Mouse (Mus musculus) fat pad, adult 2 months (tissue): ENCODE results near the gene Kdm5b.

Experiments
- DNase-seq: peaks from one replicate; pipeline ENCODE4 v3.0.0-alpha.2; 2011; ENCODE audit warnings: low read depth, low spot score; ENCODE audit errors: extremely low read depth

The Kdm5b gene

DNA sequence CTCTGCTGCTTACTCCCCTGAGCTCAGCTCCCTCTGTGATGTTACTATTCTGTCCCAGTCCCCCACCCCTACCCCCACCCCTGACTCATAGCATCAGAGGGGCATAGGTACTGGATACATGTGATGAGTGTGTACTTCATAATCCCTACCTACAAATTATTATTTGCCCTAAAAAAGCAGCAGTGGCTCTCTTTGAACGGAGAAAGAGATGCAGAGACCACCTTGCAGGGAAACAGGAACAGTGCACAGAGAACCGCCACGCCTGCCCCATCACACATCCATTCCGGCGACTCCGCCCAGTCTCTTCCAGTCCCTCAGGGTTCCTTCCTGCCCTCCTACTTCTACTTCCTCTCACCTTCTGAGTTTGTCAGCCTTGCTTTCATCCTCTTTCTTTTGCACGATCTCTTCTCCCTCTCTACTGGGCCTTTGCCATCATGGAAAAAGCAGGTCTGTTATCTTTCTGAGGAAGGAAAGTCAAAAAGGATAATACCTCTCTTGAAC is 10.3 kb upstream of the Kdm5b start, which contains the start of gene Mgat4e:
Gene Mgat4e, minus strand, starts transcription at position 51 of the 501 bp plus-strand sequence.
- DNase-seq = no peak

DNA sequence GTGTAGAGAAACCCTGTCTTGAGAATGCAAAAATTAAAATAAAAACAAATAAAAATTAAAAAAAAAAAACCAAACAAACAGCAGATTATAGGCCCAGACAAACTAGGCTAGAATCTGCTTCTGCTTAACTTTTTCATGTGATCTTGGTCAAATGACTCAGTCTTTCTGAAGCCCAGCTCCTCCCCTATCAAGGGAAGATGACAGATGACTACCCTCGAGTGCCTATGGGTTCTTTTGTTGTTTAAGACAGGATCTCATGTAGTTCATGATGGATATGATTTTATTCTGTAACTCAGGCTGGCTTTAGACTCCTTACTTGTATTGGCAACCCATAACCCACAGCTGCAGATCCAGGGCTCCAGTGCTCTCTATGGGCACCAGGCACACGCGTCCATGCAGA is 8.1 kb upstream of the Kdm5b start:
- no peak for DNase-seq

DNA sequence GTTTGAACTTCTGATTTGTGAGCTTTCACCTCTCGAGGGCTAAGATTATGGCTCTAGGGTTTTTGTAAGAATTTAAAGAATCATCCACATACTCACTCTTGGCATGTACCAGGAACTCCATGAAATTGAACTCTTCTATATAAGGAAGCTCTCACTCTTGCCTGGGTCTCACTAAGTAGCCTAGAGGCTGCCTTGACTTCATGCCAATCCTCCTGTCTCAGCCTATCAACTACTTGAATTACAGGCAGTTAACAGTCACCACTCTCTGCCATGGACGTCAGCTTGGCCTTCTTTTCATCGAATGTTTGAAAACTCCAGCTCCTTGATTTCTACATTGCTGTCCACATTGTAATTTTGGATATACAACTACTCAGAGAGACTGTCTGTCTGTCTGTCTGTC is 7.6 kb upstream of the Kdm5b start:
- DNase-seq = no peak

DNA sequence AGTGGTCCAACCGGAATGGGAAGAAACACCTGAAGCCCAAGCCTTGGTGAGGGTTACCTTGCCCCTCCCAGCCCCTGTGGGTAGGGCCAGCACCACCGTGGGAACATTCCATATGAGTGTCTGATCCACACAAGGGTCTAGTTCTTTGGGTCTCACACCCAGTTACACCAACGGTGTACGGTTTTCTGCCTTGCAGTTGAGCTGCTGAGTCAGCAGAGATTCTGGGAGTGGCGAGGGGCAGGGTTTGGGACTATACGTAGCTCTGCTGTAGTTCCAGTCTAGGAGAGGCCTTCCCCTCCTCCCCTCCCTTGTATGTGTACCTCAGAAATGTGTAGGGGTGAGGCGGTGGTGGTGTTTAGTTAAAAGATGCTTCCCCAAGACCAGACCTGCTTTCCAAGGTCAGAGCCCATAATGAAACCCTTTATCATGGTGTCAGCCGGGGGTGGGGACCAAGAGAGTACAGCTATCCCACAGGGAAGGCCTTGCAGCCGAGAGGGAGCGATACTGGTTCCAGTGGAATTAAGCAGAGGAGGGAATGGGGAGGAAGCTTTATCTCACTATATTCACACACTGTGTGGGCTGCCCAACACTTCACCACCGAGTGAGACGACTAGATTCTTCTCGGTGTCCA is 4.6 kb upstream of the Kdm5b start:
- no peak for DNase-seq

DNA sequence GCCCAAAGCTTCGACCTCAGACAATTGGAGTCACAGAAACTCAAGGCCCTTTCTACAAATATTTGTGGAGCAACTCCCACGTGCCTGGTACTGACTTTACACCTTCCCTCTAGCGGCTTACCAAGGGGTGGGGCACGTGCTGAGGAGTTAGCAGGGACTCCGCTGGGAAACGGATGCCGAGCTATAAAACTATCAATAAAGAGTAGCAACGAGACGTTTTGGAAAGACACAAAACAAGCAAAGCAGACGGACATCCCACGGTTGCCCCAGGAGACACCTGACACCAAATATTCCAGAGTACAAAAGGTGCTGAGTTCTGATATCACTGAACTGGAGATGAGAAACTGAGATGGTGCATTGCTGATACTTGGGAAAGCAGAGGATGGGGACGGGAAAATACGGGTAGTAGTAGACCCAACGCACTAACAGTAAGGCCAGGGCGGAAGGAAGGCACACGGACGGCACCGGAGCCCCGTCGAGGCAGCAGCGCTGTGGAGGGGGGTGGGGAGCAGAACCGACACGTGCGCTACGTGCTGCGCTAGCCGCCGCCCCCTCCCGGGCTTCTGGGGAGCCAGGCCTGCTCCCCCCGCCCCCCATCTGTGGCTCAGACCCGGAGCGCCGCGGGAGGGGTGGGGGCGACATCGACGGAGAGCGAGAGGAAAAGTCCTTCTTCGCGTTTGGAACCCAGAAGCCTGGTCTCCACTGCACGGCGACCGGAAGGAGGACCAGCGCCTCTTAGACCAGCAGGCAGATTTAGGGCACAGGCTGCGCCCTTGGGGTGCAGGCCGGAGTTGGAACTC is 3.9 kb upstream of the Kdm5b start:
- DNase-seq = no peak

DNA sequence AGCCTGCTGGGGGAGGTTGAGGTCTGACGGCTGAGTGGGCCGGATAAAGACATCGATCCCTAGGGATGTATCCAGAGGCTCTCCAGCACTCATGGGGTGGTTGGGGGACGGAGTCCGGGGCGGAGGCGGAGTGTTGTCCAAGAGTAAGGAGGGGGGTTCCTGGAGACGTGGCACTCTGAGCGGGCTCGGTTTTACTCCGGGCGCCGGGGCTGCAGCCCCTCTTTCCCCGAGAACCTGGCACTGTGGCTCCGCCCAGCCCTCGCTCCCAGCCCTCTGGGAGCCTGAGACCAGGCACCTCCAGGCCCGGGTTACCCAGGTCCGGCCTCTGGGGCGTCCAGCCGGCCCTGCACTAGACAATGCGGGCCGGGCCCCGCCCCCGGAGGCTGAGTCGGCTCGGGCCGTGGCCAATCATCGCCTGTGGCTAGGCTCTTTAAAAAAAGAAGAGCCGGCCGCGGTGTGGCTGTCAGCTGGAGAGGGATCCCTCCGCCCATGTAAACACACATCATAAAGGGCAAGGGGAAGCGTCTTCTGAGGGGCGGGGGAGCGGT is 3.2 kb upstream of the Kdm5b start:
- no peak for DNase-seq

DNA sequence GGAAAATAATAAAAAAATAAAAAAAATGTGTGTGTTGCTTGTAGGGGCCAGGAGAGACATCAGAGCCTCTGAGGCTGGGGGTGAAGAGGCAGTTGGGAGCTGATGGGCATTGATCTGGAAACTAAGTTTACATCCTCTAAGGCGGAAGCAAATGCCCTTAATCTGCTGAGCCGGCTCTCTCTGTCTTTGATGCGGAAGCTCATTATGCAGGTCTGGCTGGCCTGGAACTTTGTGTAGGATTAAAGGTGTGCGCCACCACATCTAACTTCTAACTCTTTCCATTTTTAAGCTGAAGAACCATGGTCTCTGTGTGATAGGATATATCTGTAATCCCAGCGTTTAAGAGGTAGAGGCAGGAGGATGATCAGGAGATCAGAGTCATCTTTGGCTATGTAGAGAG is 1.5 kb upstream of the Kdm5b start:
- DNase-seq = no peak

DNA sequence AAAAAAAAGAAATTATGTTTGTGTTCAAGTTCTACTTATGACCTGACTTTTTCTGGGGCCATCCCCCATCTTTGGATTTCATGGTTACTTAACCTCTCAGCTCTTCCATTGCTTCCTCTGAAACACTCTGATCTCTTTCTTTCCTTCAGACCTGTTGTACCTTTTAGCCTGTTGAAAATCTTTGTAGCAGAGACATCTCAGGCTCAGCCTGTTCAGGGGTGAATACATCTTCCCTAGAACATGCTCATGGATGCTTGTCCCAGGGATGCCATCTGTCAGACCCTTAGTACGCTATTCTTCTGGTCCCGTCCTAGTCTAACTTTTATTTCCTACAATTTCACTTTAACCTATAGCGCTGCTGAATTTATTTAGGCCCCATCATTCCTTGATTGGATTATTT is 745 bp upstream of the Kdm5b start:
- DNase-seq = no peak

DNA sequence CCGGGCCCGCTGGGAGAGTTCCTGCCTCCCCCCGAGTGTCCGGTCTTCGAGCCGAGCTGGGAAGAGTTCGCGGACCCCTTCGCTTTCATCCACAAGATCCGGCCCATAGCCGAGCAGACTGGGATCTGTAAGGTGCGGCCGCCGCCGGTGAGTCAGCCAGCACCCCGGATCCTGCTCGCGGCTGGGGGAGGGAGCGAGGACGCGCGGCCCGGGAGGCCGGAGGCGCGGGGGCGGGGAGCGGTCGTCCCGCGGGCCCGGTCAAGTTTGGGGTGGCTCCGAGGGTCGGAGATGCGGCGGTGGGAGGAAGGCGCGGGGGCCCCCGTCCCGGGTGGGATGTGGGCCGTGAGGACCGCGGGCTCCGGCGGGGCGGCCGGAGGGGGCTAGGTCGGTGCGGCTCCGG is 425 bp downstream of the Kdm5b start:
- no peak for DNase-seq

DNA sequence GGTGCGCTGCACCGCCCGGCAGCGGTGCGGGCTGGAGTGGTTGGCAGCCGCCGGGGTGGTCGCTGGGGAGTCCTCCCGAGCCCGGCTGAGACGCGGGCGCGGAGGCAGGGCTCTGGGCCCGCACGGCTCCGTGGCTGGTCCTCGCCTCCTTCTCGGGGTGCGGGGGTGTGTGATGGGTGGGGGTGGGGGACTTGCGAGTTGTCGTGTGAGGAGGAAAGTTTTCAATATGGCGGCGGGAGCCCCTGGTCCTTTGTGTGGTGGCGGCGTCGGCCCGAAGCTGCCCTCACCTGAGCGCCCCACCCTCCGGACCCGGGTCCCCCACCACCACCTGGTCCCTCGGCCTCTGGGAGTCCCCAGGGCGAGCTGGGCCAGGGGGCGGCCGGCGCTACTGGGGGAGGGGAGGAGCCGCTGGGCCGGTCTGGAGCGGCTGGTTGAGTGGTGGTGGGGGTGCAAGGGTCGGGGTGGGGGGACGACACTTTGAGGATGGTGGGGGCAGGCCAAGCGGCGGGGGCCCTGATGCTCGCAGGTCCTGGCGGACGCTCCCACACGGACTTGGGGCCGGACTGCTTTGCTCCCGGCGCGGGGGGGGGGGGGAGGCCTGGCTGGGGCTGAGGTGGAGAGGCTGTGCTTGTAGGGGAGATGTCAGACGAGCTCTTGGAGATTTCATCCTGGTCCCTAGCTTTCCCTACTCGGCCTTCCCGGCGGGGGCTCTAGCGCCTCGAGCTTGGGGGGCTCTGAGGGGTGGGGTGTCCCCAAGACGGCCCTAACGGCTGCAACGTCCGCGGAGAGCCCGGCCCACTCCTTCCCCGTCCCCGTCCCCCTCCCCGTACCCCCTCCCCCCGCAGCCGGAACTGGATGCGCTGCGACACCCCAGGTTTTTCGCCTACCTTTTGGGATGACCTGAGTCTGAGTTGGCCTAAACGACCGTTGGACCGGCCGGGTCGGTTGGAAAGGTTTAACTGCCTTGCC is 1.1 kb downstream of the Kdm5b start:
- DNase-seq = no peak

DNA sequence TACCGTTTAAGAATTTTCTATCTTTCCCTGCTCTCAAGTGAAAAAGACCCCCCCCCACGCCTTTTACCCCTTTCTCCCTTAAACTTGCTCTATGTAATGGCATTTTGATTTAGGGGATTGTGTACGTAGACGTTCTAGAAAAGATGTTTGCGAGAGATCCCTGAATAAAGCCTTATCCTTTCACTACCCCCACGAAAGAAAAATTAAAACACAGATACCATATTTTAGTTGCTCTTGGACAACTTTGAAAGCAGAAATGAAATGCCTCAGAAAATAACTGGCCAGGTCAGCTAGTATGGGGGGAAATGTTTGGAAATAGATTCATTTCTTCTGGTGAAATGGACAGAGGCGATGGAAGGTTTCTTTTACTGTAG is 1.8 kb downstream of the Kdm5b start:
- no peak for DNase-seq

DNA sequence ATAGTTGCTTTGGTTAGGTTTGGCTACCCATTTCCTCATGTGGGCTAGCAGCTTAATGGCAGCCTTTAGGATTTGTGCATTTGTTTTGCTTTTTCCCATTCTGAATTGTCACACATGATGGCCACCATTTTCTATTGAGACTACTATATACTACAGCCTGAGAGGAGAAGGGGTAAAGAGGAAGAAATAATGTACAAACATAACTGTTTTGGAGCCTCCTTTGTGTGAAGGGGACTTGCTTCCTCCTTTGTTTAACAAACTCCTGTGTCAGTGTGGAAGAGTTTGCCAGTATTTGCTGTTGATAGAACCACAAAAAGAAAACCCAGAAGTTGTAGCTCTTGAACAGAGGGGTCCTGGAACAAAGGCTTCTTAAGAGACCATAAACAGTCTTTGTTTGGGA is 2.5 kb downstream of the Kdm5b start:
- no peak for DNase-seq

DNA sequence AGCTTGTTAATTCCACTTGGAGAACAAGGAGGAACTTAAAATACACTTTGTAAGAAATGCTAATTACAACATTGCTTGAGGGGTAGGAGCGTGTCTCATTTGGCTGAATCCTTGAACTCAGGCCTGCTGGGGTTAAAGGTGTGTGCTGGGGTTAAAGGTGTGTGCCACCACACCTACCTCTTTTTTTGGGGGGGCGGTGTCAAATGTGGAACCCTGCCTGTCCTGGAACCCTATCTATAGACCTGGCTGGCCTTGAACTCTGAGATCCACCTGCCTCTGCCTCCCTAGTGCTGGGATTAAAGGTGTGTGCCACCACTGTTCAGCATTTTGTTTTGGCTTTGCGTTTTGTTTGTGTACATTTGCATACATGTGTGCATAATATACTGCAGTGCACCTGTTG is 3.8 kb downstream of the Kdm5b start:
- no peak for DNase-seq

DNA sequence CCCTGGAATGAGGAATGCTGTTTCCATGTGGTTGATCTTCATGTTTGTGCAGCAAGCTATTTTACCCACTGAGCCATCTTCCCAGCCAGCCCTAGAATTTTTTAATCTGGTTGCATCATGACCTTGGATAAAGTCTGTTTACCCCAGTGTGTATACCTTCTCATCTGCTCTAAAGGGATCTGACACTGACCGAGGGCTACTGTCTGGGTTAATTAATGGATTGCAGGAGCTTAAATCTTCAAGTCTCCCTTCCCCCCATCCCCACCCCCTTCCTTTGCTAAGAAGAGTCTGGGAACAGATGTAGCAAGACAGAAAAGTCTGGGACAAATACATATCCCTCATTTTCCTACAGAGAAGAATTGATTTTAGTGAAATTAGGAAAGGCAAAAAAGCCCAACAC is 7.5 kb downstream of the Kdm5b start:
- DNase-seq = no peak

DNA sequence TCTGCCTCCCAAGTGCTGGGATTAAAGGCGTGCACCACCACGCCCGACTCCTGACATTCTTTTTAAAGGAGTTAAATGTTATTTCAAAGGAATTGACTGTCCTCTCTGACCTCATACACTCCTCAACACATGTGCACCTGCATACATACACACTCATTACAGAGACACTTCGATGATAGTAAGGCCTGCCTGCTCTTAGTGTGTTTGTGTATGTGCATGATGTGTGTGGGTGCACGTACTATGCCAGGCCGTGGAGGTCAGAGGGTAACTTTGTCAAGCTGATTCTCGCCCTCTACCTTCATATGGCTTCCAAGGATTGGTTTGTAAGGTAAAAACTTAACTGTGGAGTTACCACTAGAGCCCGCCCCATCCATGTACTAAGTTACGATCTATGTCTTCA is 10.2 kb downstream of the Kdm5b start:
- no peak for DNase-seq

DNA sequence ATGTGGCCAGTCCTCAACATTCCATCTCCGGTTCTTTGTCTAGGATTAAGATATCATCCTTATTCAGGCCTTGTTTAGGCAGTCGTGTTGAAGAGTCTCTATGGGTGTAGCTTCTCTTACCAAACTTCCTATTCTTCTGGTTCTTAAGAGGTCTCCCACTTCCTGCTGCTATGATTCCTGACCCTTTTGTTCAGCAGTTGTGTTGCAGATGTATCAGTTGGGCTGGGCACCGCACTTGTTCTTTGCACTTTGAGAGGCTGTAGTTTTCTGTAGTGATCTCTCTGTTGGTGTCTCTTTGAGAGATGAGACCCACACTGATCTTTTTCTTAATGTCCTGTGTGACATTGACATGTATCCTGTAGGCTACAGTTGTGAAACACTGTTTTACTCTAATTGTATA is 10.7 kb downstream of the Kdm5b start:
- no peak for DNase-seq

DNA sequence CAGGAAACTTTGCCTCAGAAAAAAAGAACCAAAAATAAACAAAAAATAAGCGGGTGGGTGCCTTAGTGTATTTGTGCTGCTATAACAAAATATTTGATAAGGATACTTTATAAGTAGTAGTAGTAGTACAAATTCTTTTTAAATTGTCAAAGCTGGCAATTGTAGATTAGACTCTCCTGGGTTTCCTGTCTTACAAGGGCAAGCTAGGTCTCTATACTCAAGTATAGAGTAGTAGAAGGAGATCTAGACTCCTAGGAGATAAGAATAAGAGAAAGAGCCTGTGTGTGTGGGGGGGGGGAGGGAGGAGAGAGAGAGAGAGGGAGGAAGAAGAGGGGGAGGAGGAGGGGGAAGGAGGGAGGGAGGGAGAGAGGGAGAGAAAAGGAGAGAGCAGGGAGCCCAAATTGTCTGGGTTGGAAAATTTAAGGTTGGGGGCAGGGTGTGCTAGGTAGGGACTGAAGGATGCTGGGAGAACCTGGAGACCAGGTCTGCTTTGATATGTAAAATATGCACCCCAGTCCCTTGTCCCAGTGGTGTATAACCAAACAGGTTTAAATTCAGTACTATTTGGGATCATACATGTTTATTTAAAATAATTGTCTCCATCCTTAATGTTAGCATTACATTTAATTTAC is 13.4 kb downstream of the Kdm5b start:
- no peak for DNase-seq

DNA sequence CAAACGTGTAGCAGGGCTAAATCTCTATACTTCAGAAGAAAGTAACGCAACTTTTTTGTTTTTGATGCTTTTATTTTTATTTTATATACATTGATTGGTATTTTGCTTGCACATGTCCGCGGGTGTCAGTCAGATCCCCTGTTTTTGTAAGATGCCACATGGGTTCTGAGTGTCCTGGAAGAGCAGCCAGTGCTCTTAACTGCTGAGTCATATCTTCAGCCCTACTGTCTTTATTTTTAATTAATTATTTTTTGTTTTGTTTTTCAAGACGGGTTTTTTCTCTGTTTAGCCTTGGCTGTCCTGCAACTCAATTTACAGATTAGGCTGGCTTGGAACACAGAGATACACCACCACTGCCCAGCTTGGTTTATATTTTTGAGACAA is 14.0 kb downstream of the Kdm5b start:
- DNase-seq = no peak

DNA sequence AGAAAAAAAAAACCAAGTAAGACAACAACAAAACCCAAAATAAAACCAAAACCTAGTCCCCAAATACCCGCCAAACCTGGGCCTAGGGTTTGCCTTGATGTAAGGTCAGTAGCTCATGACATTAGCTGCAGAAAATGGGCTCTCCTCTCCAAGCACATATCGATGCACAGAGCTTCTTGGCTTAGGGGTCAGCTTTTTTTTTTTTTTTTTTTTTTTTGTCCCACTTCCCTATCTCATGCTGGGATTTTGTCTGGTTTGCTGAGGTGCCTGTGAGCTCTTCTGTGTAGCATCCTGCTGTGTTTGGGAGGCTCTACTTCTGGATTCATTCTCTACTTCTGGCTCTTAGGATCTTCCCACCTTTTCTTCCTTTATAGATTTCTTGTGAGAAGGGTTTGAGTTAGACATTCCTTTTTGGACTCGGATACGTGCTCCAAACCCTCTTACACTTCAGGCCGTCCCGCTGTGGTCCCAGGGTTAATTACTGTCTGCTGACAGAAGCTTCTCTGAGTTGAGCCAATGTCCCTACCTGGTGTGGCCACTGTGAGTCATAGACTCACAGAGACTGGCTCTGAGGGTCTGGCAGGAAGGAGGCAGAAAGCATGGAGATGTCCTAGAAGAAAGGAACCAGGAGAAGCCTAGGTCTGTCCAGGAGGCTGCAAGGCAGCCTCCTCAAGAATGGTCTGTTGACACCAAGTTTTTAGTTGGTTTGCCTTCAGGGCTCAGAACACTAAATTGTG is 17.6 kb downstream of the Kdm5b start:
- DNase-seq = no peak

DNA sequence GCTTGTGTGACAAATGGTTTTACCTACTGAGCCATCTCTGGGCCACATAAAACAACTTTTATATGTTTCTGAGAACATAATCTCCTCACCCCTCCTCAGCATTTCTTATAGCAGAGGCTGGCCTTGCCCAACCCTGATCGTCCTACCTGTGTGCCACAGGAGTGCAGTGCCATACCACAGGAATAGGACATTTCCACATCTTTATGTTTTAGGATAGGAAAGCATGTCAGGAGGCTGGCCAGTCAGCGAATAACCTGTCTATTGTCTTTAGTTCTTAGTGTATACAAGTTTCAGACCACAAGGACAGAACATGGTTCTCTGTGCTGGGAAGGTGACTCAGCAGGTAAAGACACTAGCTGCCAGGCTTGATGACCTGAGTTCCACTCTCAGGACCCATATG is 20.8 kb downstream of the Kdm5b start:
- no peak for DNase-seq
